Mouse (Mus musculus) erythroblast, adult 5-6 weeks (primary cell): Measurements from ENCODE around the gene Gm20594. TPM values are rescaled to one million over a fixed set of nuclear protein-coding genes. Genes with fewer than 3 reads are reported as not detected.

Experiments used
- ATAC-seq: replicated peaks from 2 replicates; pipeline ENCODE4 v1.8.0; 2016; ENCODE audit warnings: moderate number of reproducible peaks, mild to moderate bottlenecking, moderate TSS enrichment, inconsistent platforms; ENCODE audit not compliant: poor library complexity, low FRiP score, severe bottlenecking
- total RNA-seq, 2 experiments: library from RNA; stranded (forward) in 1 of 2; stranded (reverse) in 1 of 2; fragments of 150-400 nt in 1 of 2; fragments of 200-764, 138-1000 nt in 1 of 2; gene quantifications; 2 replicates each; pipeline versions ENCODE4 v1.2.3 to v1.2.4; 2015 to 2017; ENCODE audit warnings: low replicate concordance in 2 of 2

The Gm20594 gene
- total RNA-seq (2015; ENCODE audit: low replicate concordance) (not detected in 2 replicates), total RNA-seq (2017; ENCODE audit: low replicate concordance) (not detected in 2 replicates)

DNA sequence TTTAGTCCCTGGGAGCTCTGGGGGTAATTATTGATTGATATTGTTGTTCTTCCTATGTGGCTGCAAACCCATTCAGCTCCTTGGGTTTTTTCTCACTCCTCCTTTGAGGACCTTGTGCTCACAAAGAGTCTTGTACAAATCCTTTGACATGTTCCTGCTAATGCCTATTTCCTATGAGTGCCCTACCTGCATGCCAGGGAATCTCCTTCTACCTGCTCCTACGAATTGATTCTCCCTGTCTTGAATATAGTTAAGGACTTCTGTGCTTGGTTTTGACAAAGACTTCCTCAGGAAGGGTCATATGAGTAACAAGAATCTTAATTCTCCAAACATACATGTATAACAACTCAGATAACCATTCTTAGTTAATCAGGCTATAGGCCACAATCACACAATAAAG, at the start of gene Gm20594:
Gm20594 (plus strand) TSS at position 301 of the 400 bp plus-strand sequence.
- ATAC-seq, result no peak

DNA sequence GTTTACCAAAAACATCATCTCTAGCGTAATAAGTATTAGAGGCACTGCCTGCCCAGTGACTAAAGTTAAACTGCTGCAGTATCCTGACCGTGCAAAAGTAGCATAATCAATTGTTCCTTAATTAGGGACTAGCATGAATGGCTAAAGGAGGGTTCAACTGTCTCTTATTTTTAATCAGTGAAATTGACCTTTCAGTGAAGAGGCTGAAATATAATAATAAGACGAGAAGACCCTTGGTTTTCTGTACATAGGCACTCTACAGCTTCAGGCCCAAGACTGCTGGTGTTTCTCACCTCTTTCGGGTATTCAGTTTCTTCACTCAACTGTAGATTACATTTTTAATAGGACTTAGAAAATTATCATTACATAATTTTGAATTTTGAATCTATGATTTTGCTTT, 398 bp downstream of the Gm20594 start:
- ATAC-seq, result peak; percentile 100

GRCm38 (mm10) chr6:79833845-79834244, 16.1 kb downstream of the Gm20594 start:
- ATAC-seq, result no peak

GRCm38 (mm10) chr6:79846829-79847228, 29.1 kb downstream of the Gm20594 start:
- ATAC-seq, result no peak

Other genes starting within 250 kb of the Gm20594 start
- gene Lrrtm4, start 201.0 kb downstream of the Gm20594 start, total RNA-seq (2015; ENCODE audit: low replicate concordance), result not detected in 2 replicates
- 0.09 TPM in 1 of 2 replicates, not detected in the other for gene Lrrtm4, start 201.0 kb downstream of the Gm20594 start, total RNA-seq (2017; ENCODE audit: low replicate concordance)